Mouse (Mus musculus) right cerebral cortex, postnatal 25 days (tissue): Measurements from ENCODE around the gene Slc28a2.
"Not testable (repeated sequence)": the region's sequence is repeated elsewhere in the genome, so short reads cannot be mapped to it uniquely, and the experiment has no call there.

Source experiments
- DNase-seq: peaks from one replicate; pipeline ENCODE4 v3.0.0; 2022

The Slc28a2 gene

DNA sequence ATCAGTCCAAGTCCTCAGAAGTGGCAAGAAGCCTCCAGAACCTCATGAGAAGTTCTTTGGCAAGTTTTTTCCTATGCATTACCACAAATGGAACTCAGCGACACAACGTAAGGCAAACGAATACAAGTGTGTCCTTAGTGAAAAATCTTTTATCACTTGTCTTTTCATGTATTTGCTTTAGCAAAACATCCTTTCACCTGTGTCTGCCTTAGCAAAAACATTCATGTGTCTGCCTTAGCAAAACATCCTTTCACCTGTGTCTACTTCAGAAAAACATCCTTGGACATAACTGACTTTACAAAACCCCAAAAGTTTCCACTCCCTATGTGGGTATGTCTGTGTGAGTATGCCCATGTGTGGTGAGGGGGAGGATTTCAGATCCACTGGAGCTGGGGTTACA, 42.9 kb downstream of the Slc28a2 start:
- no peak for DNase-seq

DNA sequence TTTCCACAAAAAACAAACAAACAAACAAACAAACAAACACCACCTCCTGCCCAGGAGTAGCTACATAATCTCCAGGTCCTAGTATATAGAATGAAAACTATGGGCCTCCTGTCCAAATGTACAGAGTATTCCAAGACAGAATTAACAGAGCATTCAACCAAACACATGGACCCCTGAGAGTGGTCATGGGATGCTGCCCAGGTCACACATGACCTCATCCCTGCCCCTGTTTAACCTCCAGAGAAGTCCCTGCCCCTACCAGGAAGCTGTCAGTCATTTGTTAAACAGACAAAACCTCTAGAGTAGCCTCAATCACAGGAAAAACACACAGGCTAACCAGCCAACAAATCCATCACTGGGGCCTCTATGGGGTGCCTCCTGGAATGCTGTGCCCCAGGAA, 50.3 kb downstream of the Slc28a2 start:
- DNase-seq = no peak

DNA sequence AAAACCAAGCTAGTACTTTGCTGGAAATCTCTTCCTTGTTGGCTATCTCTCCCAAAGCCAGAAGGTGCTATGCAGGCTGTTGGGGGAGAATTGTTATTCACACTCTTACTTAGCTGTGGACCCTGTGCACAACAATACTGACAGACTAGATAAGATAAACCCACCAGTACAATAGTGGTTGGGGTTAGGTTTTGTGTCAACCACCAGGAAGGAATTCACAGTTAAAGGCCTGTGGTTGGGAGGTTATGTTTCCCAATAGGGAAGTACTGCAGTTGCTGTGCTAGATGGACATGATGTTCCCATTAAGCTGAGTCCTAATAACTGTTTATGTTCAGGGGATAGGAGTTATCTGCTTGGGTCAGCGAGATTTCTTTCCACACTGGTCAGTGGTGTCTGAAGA, 57.5 kb downstream of the Slc28a2 start:
- DNase-seq = not testable (repeated sequence)

DNA sequence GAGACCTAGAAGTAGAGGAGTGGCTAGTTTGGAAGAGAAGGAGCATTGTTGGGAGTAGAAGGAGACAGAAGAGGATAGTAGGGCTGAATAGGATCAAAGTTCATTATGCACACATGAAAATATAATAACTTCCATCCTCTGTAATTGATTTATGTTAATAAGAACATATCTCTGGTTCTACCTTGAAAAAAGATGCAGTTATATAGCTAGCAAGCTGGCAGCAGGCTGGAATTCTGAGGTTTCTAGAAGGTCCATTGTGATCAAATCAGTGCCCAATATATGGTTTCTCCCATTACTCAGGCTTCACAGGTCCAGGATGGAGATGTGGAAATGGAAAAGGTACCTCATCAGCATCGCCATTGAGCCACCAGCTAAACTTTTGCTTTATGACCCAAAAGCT, 58.4 kb downstream of the Slc28a2 start, which contains the start of gene Gm14085:
Gene Gm14085 (plus strand): TSS at position 301 of the 400 bp plus-strand sequence.
- no peak for DNase-seq

DNA sequence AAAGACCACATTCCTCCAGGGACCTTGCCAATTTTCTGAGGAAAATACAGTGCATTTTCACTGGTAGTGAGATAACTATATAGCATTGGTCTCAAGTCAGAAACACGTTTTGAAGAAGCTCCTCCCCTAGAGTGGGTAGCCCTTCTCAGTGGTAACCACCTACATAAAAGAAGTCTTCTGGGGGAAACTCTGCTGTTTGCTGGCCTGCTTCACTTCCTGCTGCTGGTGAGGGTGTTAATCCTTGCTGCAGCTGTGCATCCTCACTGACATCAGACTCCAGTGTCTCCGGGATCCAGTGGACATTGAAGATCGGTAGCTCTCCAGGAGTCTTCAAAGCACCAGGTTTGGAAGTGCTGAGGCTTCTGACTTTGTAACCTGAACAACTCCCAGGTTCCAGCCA, 59.4 kb downstream of the Slc28a2 start:
- DNase-seq = not testable (repeated sequence)

DNA sequence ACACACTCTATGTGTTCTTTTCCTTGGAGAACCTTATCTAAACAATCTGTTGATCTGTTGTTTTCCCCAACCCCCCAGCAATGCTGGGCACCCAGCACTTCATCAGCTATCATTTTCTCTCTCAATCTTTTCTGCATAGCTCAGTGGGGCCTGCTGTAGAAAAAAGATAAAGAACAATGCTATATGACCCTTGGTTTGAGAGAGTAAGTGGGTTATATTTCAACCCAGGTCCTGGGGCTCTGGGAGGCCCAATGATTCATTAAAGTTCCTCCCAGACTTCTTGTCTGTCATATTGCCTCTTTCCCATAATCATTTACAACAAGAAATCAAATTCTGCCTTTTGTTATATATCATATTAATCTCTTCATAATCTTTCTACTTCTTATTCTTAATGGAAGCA, 59.8 kb downstream of the Slc28a2 start:
- DNase-seq = not testable (repeated sequence)

DNA sequence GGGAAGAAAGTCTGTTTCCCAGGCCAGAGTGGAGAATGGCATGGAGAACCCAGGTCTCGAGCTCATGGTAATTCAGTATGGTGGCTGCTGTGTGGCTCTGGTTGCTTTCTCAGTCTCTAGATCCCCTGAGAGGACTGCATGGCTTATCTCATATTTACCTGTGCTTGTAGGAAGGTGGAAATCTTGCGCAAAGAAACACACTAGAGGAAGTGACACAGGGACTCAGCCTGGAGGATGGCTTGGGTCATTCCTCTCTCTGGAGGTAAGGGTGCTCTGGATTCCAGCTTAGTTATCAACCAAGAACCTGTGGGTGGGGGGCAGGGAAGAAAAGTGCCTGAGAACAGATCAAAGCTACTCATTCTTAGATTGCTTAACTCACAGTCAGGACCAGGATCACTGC, 60.4 kb downstream of the Slc28a2 start:
- no peak for DNase-seq
